Mouse (Mus musculus): ENCODE measurements around the gene Dgkq.
A peak's percentile ranks its signal among the peaks of the same experiment; 100 is the strongest.

The Dgkq gene

DNA sequence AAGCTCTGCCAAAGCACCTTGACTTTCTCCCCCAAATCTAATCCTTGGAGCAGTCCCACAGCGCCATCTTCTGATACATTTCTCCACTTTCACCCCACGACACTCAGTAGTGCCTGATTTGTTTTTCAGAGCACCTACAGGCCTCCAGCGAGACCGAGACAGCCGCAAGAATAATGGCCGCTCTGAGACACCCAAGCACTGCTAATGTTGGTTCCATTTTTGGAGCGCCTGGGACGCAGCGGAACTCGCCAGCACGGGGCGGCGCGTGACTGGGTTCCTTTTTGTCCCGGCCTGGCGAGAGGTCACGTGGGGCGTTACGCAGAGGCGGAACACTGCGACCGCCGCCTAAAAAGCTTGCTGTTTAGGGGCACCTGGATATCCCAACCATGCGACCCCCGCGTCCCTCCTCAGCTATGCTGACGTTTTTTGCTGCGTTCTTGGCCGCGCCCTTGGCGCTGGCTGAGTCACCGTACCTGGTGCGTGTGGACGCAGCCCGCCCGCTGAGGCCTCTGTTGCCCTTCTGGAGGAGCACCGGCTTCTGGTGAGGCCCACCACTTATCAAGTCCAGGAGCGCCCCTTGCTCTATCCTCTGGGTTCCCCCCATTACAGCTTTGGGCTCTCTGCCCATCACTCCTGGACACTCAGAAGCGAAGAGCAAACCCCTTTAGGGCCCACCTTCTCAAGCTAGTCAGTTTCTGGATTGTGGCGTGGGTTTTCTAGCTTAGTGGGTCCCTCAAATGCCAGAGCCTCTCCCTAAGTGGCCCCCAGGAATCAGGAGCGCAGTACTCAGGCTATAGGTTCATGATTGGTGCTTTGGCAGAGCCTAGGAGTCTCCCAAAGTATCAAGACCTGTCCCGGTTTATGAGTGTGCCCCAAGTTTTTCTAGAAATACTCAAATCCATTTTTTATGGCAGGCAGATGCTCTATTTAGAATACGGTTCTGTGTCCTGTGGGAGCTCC is at the start of gene Dgkq:
TSS of gene Dgkq (minus strand) at position 696 of the 960 bp plus-strand sequence.
- peak; percentile 89 for DNase-seq (ENCODE audit: low spot score)

DNA sequence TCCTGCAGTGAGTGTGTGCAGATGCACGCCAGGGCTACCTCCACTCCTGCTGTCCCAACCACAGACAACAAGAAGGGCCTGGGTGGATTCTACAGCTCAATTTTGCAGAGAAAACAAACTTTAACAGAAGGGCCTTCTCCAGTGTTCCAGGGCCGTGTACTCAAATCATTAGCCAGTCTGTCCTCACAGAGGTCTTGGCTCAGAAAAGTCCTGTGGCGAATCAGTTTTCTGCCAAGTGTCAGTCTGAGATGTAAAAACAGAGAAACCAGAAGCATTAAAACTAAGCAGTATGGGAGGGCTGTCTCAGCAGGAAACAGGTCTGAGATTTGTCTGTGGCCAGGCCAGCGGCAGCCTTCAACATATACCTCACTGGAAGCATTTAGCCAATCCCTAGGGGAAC is 48.6 kb upstream of the Dgkq start:
- no peak for DNase-seq (ENCODE audit: low spot score)

DNA sequence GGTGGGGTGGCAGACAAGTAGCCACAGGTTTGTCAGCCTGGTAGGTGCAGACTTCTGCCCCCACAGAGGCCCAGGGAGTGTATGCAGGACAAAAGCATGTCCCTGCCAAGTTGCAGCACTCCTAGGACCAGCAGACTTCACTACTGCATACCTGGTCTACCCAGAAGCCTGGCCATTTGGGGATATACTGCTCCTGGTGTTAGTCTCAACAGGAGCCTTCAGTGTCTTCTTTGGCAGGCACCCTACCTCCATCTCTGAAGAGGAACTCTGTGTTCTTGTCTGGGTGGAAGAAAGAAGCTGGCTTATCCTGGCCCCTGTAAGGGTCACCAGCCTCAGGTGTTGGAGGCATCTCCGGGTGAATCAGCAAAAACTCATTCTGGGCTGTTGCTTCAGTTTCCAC is 46.5 kb upstream of the Dgkq start:
- DNase-seq (ENCODE audit: low spot score), result no peak

DNA sequence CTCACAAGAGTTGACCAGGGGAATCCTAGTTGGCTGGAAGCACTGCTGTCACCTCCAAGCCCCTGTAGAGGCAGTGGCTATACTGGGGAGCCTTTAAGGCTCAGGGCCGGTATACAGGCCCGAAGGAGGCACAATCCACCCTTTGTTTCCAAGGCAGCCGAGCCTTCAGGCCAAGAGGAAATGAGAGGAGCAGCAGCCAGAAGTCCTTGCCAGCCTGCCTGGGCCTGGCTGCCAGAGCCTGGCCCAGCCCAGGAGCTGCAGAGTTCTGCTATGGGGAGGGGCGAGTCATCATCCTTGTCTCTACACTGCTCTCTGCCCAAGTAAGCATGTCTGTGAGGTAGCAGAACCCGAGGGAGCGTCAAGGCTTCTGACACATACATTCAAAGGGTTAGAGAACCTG is 44.7 kb upstream of the Dgkq start:
- DNase-seq (ENCODE audit: low spot score), result no peak

DNA sequence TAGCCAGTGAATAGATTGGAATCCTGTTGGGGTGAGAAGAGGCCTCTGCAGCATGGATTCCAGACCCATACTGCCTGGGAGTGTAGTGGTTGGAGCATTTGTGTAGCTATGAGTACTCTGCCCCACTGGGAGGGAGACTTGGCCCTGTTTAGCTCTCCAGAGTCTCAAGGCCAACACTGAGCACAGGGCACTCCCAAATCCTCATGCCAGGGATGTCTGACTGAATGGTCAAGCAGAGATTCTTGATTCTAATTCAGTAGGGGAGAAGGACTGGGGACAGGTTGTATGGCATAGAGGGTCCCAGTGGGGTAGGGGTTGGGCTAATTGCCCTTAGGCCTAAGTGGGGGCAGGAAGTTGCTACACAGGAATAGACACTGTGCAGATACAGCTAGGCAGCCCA is 44.2 kb upstream of the Dgkq start:
- no peak for DNase-seq (ENCODE audit: low spot score)

DNA sequence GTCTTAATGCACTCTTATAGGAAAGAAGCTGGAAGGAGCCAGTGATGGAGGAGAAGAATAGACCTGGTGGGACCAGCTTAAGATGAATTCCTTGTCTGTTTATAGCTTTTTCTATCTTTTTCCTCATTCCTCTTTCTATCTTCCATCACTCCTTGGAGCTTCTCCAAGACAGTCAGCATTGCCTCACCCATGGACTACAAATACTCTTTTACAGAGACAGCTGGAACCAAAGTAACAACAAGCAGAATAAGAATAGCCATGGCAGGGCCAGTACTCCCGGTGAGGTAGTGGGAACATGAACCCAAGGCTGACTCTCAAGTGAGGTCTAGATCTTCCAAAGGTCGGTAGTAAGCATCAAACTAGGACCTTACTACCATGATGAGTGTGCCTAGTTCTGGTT is 43.6 kb upstream of the Dgkq start:
- DNase-seq (ENCODE audit: low spot score), result no peak

DNA sequence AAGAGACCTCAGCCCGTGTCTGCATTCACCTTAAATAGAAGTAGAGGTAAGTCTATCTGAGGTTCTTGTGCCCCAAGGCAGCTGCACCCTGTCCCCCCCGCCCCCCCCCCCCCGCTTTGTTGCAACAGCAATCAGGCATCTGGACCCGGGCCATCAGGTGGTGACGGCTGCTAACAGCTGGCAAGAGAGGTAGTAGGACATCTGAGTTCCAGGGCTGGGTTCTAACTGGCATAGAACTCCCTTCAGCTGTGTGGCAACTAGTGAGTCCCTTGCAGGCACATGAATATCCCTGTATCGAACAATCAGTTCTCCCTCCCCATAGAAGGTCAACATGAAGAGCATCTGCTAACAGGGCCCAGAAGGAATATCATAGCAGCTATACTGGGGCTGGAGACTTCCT is 42.5 kb upstream of the Dgkq start:
- no peak for DNase-seq (ENCODE audit: low spot score)

DNA sequence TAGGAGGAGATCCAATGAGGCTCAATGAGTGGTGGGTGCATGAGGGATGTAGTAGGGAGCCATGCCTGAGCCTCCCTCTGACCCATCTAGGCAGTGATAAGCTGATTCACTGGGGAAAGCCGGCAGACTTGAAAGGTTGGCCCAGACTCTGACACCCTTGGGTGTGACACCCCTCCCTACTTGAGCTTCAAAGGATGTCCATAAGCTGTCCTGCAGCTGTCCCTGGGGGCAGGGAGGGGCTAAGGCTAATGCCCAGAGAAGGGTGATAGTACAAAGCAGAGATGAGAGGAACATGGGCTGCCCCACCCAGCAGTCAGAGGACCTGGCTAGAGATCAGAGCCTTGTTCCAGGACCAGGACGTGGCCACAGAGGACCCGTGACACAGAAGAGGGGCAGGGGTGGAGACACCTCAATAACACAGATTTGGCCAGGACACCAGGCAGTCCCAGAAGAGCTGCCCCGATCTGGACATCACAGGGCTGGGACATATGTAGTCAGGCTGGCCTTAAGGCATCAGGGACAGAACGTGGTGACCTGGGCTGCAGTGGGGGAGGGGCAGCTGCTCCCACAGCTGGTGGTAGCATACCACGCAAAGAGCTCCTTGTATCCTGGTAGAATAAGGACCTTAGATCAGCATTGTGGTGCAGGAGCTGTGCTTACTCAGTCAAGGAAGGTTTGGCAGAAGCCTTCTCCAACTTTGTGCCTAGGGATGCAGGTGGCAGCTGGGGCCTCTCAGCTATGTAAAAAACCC is 39.7 kb upstream of the Dgkq start:
- no peak for DNase-seq (ENCODE audit: low spot score)

DNA sequence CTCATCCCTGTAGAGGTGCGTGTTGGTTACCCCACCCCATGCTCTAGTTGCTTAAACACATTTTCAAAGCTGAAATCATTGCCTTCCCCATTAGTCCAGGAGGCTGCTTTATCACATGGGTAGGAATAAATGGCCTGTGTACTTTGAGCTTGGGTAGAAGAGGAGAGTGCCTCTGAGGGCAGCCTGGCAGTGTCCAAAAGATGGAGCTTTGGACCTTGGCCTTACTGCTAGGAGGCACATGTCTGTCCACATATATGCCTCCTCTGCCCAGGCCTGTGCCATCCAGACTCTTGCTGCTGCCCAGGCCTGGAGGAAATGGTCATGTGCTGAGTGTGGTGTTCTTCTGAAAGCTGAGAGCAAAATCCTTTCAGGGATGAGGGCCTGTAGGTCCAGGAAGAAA is 38.9 kb upstream of the Dgkq start:
- no peak for DNase-seq (ENCODE audit: low spot score)

DNA sequence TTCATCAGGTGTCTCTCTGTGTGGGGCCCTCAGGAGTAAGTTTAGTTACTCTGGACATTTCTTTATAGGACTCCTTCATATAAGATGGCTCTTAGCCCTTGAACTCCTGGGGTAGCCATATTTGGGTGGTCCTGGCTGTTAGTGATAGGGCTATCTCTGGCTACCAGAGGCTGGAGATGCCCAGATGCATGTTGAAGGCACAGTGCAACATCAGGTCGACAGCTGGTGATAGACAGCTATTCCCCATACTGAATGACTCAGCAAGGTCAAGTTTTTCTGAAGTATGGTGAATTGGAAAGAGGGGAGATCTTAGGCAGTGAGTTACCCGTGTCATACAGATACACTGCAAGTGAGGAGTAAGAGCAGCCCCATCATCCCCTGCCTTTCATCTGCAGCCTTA is 38.3 kb upstream of the Dgkq start:
- no peak for DNase-seq (ENCODE audit: low spot score)

DNA sequence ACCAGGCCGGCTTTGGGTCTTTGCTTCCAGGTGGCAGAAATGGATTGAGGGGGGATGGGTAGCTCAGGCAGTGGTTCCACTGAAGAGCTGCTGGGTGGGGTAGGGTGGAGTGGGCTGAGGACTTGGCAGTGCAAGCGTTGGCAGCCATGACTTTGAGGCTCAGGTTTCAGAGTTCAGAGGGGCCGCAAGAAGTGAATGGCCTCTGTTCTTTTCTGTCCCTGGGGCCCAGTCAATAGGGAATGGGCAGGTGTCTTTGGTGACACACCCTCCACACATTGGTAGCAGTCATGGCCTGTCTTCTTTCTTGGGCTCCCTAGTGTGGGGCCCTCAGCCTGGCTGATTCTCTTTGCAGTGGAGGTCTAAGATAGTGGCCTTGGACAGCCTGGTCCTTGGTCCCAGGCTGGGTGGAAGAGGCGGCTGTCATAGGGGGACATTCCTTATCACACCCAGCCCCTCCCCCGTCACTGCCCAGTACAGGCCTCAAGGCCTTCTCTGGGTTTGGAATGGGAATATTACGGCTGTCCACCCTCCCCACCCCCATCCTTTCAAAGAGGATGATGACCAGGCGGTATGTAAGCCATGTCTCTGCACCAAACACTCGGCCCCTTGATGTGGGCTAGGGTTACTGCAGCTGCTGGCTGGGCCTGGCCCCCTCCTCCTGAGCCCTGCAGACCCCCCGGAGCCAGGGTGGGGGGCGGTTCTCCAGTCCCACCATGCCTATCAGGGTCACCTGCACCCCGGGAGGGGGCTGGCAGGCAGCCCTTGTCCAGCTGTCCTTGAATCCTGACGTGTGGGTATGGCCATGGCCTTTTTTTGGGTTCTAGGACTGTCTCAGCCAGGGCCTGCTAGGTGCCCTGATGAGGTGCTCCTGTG is 34.5 kb upstream of the Dgkq start:
- no peak for DNase-seq (ENCODE audit: low spot score)

DNA sequence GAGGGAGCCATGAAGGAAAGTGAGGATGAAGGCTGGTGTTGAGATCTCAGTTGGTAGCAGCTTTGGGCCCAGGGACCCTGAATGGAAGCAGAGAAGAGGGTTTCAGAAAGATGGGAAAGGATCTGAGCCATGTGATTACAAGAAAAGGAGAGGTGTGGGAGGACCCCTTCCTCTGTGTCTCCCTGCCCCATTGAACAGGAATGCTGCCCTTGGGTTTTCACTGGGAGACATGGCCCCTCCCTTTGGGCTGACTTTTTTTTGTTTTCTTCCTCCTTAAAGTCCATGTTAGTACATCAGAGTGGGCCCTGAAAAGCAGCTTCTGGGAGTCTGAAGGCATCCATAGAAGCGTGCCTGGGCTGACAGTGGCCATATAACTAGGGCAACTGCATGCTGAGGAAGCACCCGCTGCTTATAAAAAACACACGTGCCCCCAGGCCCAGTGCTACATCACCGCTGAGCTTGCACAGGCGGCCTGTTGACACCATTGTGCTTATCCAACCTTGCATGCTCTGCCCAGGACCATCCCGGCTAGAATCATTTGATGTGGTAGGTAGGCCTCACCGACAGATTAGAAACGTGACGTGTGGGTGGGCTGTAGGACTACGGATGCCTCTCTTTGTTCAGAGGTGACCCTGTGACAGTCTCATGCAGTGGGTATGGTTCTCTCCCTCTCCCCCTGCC is 32.0 kb upstream of the Dgkq start:
- DNase-seq (ENCODE audit: low spot score), result no peak

DNA sequence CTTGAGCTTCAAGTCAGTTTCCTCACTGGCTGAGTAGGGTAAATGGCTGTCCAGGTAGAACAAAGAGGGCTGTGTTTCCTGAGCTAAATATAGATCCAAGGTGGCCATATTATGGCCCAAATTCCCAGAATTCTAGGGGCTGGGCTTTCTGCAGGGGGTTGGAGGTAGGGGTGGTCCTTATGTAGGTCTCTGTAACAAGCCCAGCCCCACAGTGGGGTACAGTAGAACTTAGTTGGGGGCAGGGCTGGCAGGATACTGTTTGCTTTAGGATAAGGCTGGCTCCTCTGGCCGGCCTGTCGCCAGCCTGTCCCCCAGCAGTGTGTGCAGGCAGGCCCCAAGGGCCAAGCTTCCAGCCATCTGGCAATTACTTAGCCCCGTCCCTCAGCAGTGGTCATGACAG is 30.9 kb upstream of the Dgkq start:
- no peak for DNase-seq (ENCODE audit: low spot score)

DNA sequence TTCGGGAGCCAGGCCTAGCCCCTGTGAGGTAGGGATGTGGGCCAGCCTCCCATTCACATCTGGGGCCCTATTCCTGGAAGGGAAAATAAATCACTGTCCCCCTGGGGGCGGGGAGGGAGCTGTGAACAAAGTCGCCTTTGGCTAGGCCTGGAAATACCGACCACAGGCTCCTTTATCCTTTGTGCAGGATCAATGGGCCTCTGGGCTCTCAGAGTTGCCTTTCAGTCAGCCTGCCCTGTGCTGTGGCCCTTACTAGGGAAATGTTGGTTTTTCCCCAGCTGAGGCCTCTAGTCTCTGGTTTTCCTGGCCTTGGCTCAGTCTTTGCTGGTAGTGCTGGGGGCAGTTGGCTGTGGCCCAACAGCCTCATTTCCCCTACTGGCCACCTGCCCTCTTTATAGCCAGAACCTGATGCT is 27.9 kb upstream of the Dgkq start:
- peak; percentile 50 for DNase-seq (ENCODE audit: low spot score)

DNA sequence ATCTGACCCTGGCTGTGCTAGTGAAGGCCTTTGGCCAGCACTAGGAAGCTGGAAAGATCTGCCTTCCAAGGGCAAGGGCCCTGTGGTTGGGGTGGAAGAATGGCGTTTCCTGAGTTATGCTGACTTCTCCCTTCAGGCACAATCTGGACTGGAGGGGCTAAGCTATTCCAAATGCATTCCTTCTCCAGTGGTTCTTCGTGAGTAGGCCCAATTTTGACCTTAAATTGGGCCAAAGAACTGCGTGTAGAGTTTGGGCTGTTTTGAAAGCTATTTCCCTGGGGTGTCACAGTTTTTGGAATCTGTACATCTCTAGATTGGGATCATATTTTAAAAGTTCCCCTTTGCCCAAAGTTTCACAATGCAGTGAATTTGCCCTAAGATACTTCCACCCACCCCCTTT is 27.1 kb upstream of the Dgkq start:
- DNase-seq (ENCODE audit: low spot score), result no peak

DNA sequence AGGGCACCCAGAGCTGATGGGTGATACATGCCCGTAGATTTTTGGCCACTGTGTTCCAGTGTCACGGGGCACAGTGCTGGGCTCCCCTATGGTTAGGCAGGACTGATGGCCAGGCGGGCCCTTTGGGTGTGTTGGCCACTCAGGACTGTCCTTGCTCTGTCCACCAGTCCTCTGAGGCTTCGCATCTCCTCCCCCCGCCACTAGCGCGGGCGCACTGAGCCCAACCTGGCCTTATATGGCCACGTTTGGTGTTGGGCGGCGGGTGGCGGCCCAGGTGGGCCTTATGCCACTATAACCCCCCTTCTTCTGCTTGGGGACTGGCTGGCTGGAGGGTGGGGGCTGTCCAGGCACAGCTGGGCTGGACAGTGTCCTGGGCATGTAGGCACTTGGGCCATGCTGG is 26.4 kb upstream of the Dgkq start:
- no peak for DNase-seq (ENCODE audit: low spot score)

DNA sequence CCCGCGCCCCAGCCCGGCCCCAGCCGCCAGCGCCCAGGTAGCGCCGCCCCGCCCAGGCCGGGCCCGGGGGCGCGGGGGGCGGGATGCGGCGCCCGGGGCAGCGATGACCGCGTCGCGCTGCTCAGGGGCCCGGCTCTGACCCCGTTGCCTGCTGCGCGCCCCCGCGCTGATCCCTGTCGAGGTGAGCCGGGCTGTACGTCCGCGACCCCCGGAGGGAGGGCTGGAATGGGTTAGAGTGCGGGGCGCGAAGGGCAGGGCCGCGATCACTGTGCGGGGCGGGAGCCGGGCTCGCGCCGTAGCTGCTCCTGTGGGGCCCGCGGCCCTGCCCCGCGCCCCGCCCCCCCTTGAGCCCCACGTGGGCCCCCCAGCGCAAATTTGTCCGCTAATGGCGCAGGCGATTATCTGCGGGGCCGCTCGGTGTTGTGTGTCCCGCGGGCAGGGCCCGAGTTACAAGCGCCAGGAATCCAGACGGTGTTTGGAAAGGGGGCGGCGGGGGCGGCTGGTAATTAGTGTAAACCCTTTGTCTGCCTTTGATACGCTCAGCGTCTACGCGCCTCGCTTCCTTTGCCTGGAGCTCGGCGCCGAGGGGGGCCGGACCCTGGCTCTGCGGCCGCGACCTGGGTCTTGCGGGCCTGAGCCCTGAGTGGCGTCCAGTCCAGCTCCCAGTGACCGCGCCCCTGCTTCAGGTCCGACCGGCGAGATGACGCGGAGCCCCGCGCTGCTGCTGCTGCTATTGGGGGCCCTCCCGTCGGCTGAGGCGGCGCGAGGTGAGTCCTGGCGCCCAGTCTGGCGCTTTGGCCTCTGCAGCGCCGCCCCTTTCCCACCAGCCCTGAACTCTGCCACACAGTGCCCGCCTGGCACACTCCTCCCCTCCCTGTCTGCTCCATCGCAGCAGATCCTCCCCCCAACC is 25.1 kb upstream of the Dgkq start:
- no peak for DNase-seq (ENCODE audit: low spot score)

DNA sequence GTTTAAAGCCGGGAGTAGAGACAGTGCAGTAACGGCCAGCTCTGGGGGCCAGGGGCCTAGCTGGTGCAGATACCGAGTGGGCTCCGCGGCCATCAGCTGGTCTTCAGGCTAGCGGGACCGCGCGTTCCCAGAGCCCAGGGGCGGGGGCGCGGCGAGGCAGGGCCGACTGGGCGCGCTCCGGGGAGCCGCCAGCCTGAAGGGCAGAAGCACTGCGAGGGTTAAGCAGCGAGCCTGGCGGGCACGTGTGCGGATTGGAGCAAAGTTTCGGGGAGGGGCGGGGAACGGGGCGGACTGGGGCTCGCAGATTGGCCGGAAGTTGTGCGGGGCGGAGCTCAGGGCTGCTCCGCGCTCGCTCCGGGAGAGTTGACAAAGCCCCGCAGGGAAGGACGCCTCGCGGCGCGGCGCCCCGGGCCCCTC is 24.4 kb upstream of the Dgkq start:
- DNase-seq (ENCODE audit: low spot score), result no peak

DNA sequence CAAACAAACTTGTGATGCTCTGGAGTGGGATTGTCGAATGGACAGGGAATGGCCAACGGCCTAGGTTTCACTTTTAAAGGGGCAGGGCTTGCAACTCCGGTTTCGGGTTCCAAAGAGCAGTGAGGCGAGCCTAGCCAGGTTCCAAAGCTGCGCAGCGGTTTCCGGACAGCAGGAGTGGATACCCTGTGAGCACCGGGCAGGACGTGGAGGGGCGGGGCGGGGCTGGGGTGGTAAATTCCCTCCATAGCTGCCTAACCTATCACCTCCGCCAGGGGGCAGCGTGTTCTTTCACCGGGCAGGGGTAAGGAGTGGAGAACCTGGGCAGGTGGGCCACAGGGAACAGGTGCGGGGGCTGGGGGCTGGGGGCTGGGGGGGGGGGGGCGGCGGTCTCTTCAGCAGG is 22.8 kb upstream of the Dgkq start, which contains the start of gene Fgfrl1:
TSS of gene Fgfrl1 (plus strand) at position 112 of the 400 bp plus-strand sequence.
- no peak for DNase-seq (ENCODE audit: low spot score)

DNA sequence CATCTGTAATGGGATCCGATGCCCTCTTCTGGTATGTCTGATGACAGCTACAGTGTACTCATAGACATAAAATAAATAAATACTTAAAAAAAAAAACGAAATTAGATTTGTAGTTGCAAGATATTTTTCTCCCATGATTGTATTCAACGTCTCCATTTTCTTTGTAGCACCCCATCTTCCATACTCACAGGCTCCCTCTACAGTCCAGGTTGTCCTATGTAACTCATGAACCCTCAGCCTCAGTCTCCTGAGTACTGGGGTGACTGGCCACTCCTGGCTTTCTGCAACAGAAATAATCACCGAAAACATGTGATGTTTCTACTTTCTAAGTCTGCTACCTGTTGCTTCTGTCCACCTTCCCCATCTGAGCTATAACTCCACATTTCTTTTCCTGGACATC is 21.7 kb upstream of the Dgkq start:
- no peak for DNase-seq (ENCODE audit: low spot score)

DNA sequence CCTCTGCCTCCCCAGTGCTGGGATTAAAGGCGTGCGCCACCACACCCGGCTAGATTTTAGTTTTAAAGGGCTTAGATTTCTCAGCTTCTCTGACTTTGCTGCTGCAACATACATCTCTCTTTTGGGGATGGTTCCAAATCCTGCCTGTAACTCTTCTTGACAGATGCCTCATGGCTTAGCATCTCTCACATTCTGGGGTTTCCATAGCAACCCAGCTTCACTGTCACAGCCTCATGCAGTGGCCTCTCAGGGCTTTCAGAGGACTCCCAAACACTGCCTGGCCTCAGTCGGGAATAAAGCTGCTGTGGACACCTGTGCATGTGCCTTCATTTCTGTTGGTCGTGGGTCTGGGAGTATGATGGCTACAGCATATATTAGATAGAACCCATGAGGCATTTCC is 19.6 kb upstream of the Dgkq start:
- DNase-seq (ENCODE audit: low spot score), result no peak

All from left cerebral cortex, adult 11 months (tissue).